Mouse (Mus musculus) ES-E14 (cell line): ENCODE measurements around the gene Jsrp1.

Experiments
- CHD2 ChIP-seq: IDR thresholded peaks from 2 replicates; pipeline ENCODE4 v1.6.1; 2014; ENCODE audit warnings: mild to moderate bottlenecking, low read depth, low read length, inconsistent platforms
- HCFC1 ChIP-seq: IDR thresholded peaks from 2 replicates; pipeline ENCODE4 v1.6.1; 2012; ENCODE audit warnings: low read length, inconsistent platforms, borderline replicate concordance; ENCODE audit not compliant: insufficient read depth

DNA sequence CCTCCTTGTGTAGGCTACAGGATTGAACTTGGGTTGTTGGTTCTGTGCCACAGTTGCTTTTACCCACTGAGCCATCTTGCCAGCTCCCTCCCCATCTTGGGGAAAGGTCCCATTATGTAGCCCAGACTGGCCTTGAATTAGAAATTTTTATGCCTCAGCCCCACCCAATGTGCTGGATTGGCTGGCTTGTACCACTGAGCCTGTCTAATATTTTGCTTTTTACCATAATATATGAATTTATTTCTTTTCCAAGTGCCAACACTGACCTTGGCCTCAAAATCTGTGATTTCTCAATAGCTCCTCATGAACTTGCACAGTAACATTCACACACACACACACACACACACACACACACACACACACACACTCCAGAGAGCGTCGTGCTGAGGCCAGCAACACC lies 47.6 kb downstream of the Jsrp1 start:
- TF ChIP-seq CHD2, result no peak
- no peak for TF ChIP-seq HCFC1
